Mouse (Mus musculus): ENCODE data around the gene Nuak1. TPM values are rescaled to one million over a fixed set of nuclear protein-coding genes. Genes with fewer than 3 reads are reported as not detected.

The Nuak1 gene
- total and polyA plus RNA-seq, 3 experiments: 1.1 to 2.2 TPM; not detected in 1

GRCm38 (mm10) chr10:84389707-84390106 lies 50.7 kb downstream of the Nuak1 start:
- Histone ChIP-seq H3K27ac (ENCODE audit: control insufficient read depth, low read depth, low read length) (no peak overlapping the region), H3K4me1 (ENCODE audit: control insufficient read depth in 1 of 2, insufficient read depth in 2 of 2, low read length in 2 of 2) (no peaks in the 10 kb centered on the region), H3K36me3 (ENCODE audit: control insufficient read depth in 1 of 2, insufficient read depth in 2 of 2, low read length in 2 of 2) (no peaks in the 10 kb centered on the region), H3K4me3 (ENCODE audit: control insufficient read depth in 1 of 2, insufficient read depth in 1 of 2, low read depth in 2 of 2, low read length in 2 of 2) (no peak overlapping the region), H3K9ac (ENCODE audit: control insufficient read depth, low read depth, low read length, poor library complexity, severe bottlenecking) (no peak overlapping the region), H3K9me3 (replicated peaks; ENCODE audit: insufficient read depth, low read length) (no peaks in the 10 kb centered on the region), H3K79me2 (ENCODE audit: control insufficient read depth, insufficient read depth, low read length, poor library complexity) (no peaks in the 10 kb centered on the region), H3K27me3 (ENCODE audit: control insufficient read depth in 1 of 2, insufficient read depth in 2 of 2, low read length in 2 of 2) (no peaks in the 10 kb centered on the region)
- DNase-seq (ENCODE audit: low read depth, low spot score): no peak
- TF ChIP-seq ELF1 (IDR thresholded peaks at IDR 0.05; ENCODE audit: low read depth, low read length) (no peak), MAFK (IDR thresholded peaks at IDR 0.05; ENCODE audit: borderline replicate concordance, low read depth, low read length) (no peak), TCF12 (IDR thresholded peaks at IDR 0.05; ENCODE audit: low read depth, low read length) (no peak), E2F4 (IDR thresholded peaks at IDR 0.05; ENCODE audit: borderline replicate concordance, low read depth, low read length) (no peak), CHD1 (IDR thresholded peaks at IDR 0.05; ENCODE audit: low read depth, low read length) (no peak)

- Histone ChIP-seq H3K79me2 (ENCODE audit: control insufficient read depth, insufficient read depth, low read length, poor library complexity) (no peaks in the 10 kb centered on the region), H3K36me3 (ENCODE audit: control insufficient read depth in 1 of 2, insufficient read depth in 2 of 2, low read length in 2 of 2) (no peaks in the 10 kb centered on the region), H3K9ac (ENCODE audit: control insufficient read depth, low read depth, low read length, poor library complexity, severe bottlenecking) (no peak overlapping the region), H3K4me3 (ENCODE audit: control insufficient read depth in 1 of 2, insufficient read depth in 1 of 2, low read depth in 2 of 2, low read length in 2 of 2) (no peak overlapping the region), H3K27ac (ENCODE audit: control insufficient read depth, low read depth, low read length) (no peak overlapping the region), H3K9me3 (replicated peaks; ENCODE audit: insufficient read depth, low read length) (no peaks in the 10 kb centered on the region), H3K27me3 (ENCODE audit: control insufficient read depth in 1 of 2, insufficient read depth in 2 of 2, low read length in 2 of 2) (no peaks in the 10 kb centered on the region), H3K4me1 (ENCODE audit: control insufficient read depth in 1 of 2, insufficient read depth in 2 of 2, low read length in 2 of 2) (no peaks in the 10 kb centered on the region)
- TF ChIP-seq USF1 (IDR thresholded peaks at IDR 0.05; ENCODE audit: low read depth, low read length): no peak
- TF ChIP-seq E2F4 (IDR thresholded peaks at IDR 0.05; ENCODE audit: borderline replicate concordance, low read depth, low read length): no peak
- TF ChIP-seq GABPA (IDR thresholded peaks at IDR 0.05; ENCODE audit: low read depth, low read length): no peak
- TF ChIP-seq USF2 (IDR thresholded peaks at IDR 0.05; ENCODE audit: borderline replicate concordance in 1 of 2, insufficient read depth in 1 of 2, low read depth in 1 of 2, low read length in 2 of 2): no peak
- TF ChIP-seq ZKSCAN1 (IDR thresholded peaks at IDR 0.05; ENCODE audit: low read depth, low read length): no peak
- no peak for TF ChIP-seq GATA1 (IDR thresholded peaks at IDR 0.05; ENCODE audit: low read depth, low read length)
- TF ChIP-seq CTCF (IDR thresholded peaks at IDR 0.05 in 2 of 3, conservative IDR thresholded peaks at IDR 0.05 in 1 of 3; ENCODE audit: control insufficient read depth in 1 of 3, insufficient read depth in 1 of 3, low read depth in 2 of 3, low read length in 3 of 3, poor library complexity in 1 of 3, severe bottlenecking in 1 of 3): no peak
- no peak for TF ChIP-seq KAT2A (conservative IDR thresholded peaks at IDR 0.05; ENCODE audit: low read depth, low read length)
- no peak for TF ChIP-seq POLR2A (IDR thresholded peaks at IDR 0.05; ENCODE audit: control insufficient read depth in 1 of 2, insufficient read depth in 1 of 2, low read depth in 1 of 2, low read length in 2 of 2, poor library complexity in 1 of 2)
- TF ChIP-seq TBP (IDR thresholded peaks at IDR 0.05; ENCODE audit: low read depth, low read length): no peak
- no peak for TF ChIP-seq EP300 (IDR thresholded peaks at IDR 0.05; ENCODE audit: low read depth in 1 of 2, low read length in 2 of 2)
- TF ChIP-seq ELF1 (IDR thresholded peaks at IDR 0.05; ENCODE audit: low read depth, low read length): no peak
- TF ChIP-seq MEF2A (IDR thresholded peaks at IDR 0.05; ENCODE audit: extremely low read depth, insufficient replicate concordance, low read depth, low read length, poor library complexity, severe bottlenecking): no peak
- no peak for TF ChIP-seq MYB (IDR thresholded peaks at IDR 0.05; ENCODE audit: low read depth, low read length)
- no peak for TF ChIP-seq TAL1 (IDR thresholded peaks at IDR 0.05; ENCODE audit: low read length)
- no peak for TF ChIP-seq MAFK (IDR thresholded peaks at IDR 0.05; ENCODE audit: borderline replicate concordance, low read depth, low read length)
- no peak for TF ChIP-seq SIN3A (IDR thresholded peaks at IDR 0.05; ENCODE audit: low read length)
- no peak for TF ChIP-seq JUND (IDR thresholded peaks at IDR 0.05; ENCODE audit: low read depth, low read length)
- TF ChIP-seq ZMIZ1 (IDR thresholded peaks at IDR 0.05; ENCODE audit: low read depth, low read length): no peak
- TF ChIP-seq TCF12 (IDR thresholded peaks at IDR 0.05; ENCODE audit: low read depth, low read length): no peak
- no peak for DNase-seq (ENCODE audit: low read depth, low spot score)
These were observed 51.8 kb downstream of the Nuak1 start for GRCm38 (mm10) chr10:84388357-84389141.
